Mouse (Mus musculus) hindbrain, embryonic 13.5 days (tissue): ENCODE results near the gene Macrod1. TPM values are rescaled to one million over a fixed set of nuclear protein-coding genes. Genes with fewer than 3 reads are reported as not detected.

ENCODE experiments used
- ATAC-seq: fragments of 200-750 bp; cut with Nextera tagmentation; 2 replicates; pipeline ENCODE4 v1.8.0; 2017; ENCODE audit warnings: moderate TSS enrichment; ENCODE audit not compliant: low FRiP score
- H3K27ac ChIP-seq: fragments of 300-500 bp; sonication (generic); 2 replicates; pipeline ENCODE4 v1.5.1; 2015; ENCODE audit warnings: inconsistent platforms, mild to moderate bottlenecking, moderate library complexity
- H3K27me3 ChIP-seq: fragments of 300-500 bp; sonication (generic); 2 replicates; pipeline ENCODE4 v1.6.1; 2015; ENCODE audit warnings: mild to moderate bottlenecking, inconsistent platforms
- H3K36me3 ChIP-seq: fragments of 300-500 bp; sonication (generic); 2 replicates; pipeline ENCODE4 v1.6.1; 2015; ENCODE audit warnings: mild to moderate bottlenecking, inconsistent platforms
- H3K4me1 ChIP-seq: fragments of 300-500 bp; sonication (generic); replicated peaks from 2 replicates; pipeline ENCODE4 v1.6.1; 2015; ENCODE audit warnings: inconsistent platforms
- H3K4me2 ChIP-seq: fragments of 300-500 bp; sonication (generic); 2 replicates; pipeline ENCODE4 v1.6.1; 2015; ENCODE audit warnings: inconsistent platforms, mild to moderate bottlenecking, moderate library complexity
- H3K4me3 ChIP-seq: fragments of 300-500 bp; sonication (generic); 2 replicates; pipeline ENCODE4 v1.5.1; 2015; ENCODE audit warnings: mild to moderate bottlenecking, inconsistent platforms
- H3K9ac ChIP-seq: fragments of 300-500 bp; sonication (generic); 2 replicates; pipeline ENCODE4 v1.6.1; 2015; ENCODE audit warnings: mild to moderate bottlenecking, inconsistent platforms
- H3K9me3 ChIP-seq: fragments of 300-500 bp; sonication (generic); 2 replicates; pipeline ENCODE4 v1.6.1; 2016; ENCODE audit warnings: inconsistent platforms
- WGBS: fragments of 180-500 bp; shearing (Covaris S2); methylation state at CpG from one replicate; pipeline ENCODE4 v1.1.7; 2015; 5-methylcytosine and 5-hydroxymethylcytosine counted together
- polyA plus RNA-seq: library from polyadenylated mRNA; unstranded; fragments of >200 nt; fragmentation: Nextera tagmentation; extraction: Ambion mirVana; gene quantifications from 2 replicates; pipeline ENCODE4 v1.2.1, GENCODE M21; 2015

The Macrod1 gene
- polyA plus RNA-seq, 1 experiment from 2014 or later: 5.3 TPM

GRCm38 (mm10) chr19:7185059-7185458, 128.4 kb downstream of the Macrod1 start:
- 0 out of 2 replicates have a peak, but pooled peaks have one; percentile 6 for ATAC-seq
- H3K27ac ChIP-seq: no peak overlapping the region
- peaks cover 84% of the 10 kb centered on the region for H3K27me3 ChIP-seq
- H3K9me3 ChIP-seq: no peaks in the 10 kb centered on the region
- no peaks in the 10 kb centered on the region for H3K36me3 ChIP-seq
- peaks cover 78% of the 10 kb centered on the region for H3K4me1 ChIP-seq
- 27% methylated on average over 4 of the region's 4 CpGs for WGBS
- H3K4me2 ChIP-seq: no peak overlapping the region
- no peak overlapping the region for H3K9ac ChIP-seq
- no peak overlapping the region for H3K4me3 ChIP-seq

DNA sequence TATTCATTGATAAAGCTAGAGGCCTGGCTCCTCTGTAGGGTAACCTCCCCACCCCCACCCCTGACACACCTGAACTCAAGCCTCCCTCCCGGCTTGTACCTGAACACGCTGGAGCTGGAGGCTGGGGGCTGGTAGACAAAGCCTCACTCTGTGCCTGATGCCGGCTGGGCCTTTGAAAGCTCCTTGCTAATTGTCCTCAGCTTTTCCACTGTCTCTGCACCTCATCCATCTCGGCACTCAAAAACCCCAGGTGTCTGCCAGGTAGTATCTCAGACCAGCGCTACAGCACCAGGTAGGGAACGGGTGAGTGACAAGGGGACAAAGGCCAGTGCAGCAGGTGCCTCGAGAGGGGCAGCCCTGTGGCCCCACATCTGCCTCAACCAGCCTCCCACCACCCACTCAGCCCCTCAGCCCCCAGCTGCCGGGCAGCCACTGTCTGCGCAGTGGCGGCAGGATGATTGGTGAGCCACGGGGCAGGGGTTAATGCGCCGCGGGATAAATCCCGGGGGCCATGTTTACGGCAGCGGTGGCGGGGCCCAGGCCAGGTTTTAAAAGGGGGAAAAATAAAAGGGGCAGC, 129.2 kb downstream of the Macrod1 start:
- Histone ChIP-seq H3K9me3 (no peaks in the 10 kb centered on the region), H3K4me1 (peaks cover 77% of the 10 kb centered on the region), H3K27ac (no peak overlapping the region), H3K4me3 (no peak overlapping the region), H3K4me2 (0 out of 2 replicates have a peak overlapping the region, but pooled peaks have one; percentile 14), H3K9ac (peak overlapping the region; percentile 56), H3K27me3 (peaks cover 80% of the 10 kb centered on the region), H3K36me3 (no peaks in the 10 kb centered on the region)
- WGBS: 4% methylated on average over 18 of the region's 18 CpGs
- ATAC-seq: no peak

GRCm38 (mm10) chr19:7187157-7187556, 130.5 kb downstream of the Macrod1 start:
- no peaks in the 10 kb centered on the region for H3K9me3 ChIP-seq
- no peaks in the 10 kb centered on the region for H3K36me3 ChIP-seq
- H3K4me1 ChIP-seq: peaks cover 80% of the 10 kb centered on the region
- ATAC-seq: no peak
- H3K27ac ChIP-seq: no peak overlapping the region
- H3K4me2 ChIP-seq: no peak overlapping the region
- H3K4me3 ChIP-seq: no peak overlapping the region
- 49% methylated on average over 5 of the region's 5 CpGs for WGBS
- 0 out of 2 replicates have a peak overlapping the region, but pooled peaks have one; percentile 5 for H3K9ac ChIP-seq
- peaks cover 71% of the 10 kb centered on the region for H3K27me3 ChIP-seq

GRCm38 (mm10) chr19:7189026-7189425, 132.4 kb downstream of the Macrod1 start:
- Histone ChIP-seq H3K4me2 (no peak overlapping the region), H3K4me1 (peaks cover 76% of the 10 kb centered on the region), H3K27me3 (peaks cover 68% of the 10 kb centered on the region), H3K9ac (no peak overlapping the region), H3K4me3 (no peak overlapping the region), H3K9me3 (no peaks in the 10 kb centered on the region), H3K27ac (no peak overlapping the region), H3K36me3 (no peaks in the 10 kb centered on the region)
- no peak for ATAC-seq
- WGBS: 84% methylated on average over 4 of the region's 4 CpGs

GRCm38 (mm10) chr19:7190986-7191385, 134.4 kb downstream of the Macrod1 start:
- Histone ChIP-seq H3K4me2 (no peak overlapping the region), H3K9ac (no peak overlapping the region), H3K4me3 (no peak overlapping the region), H3K36me3 (no peaks in the 10 kb centered on the region), H3K9me3 (no peaks in the 10 kb centered on the region), H3K27ac (no peak overlapping the region), H3K4me1 (peaks cover 62% of the 10 kb centered on the region), H3K27me3 (peaks cover 58% of the 10 kb centered on the region)
- no peak for ATAC-seq
- 27% methylated on average over 5 of the region's 5 CpGs for WGBS

- Histone ChIP-seq H3K36me3 (0 out of 2 replicates have a peak, but pooled peaks cover under 1% of the 10 kb centered on the region), H3K9ac (no peak overlapping the region), H3K4me2 (no peak overlapping the region), H3K27ac (no peak overlapping the region), H3K9me3 (no peaks in the 10 kb centered on the region), H3K4me3 (no peak overlapping the region), H3K27me3 (peaks cover 56% of the 10 kb centered on the region), H3K4me1 (peaks cover 63% of the 10 kb centered on the region)
- ATAC-seq: no peak
- WGBS: 44% methylated on average over 6 of the region's 6 CpGs
These were observed 135.0 kb downstream of the Macrod1 start for GRCm38 (mm10) chr19:7191639-7192038.

- Histone ChIP-seq H3K36me3 (peaks cover 8% of the 10 kb centered on the region), H3K4me3 (no peak overlapping the region), H3K27ac (no peak overlapping the region), H3K9ac (0 out of 2 replicates have a peak overlapping the region, but pooled peaks have one; percentile 13), H3K4me1 (peaks cover 59% of the 10 kb centered on the region), H3K27me3 (peaks cover 55% of the 10 kb centered on the region), H3K4me2 (no peak overlapping the region), H3K9me3 (no peaks in the 10 kb centered on the region)
- 18% methylated on average over 2 of the region's 2 CpGs for WGBS
- no peak for ATAC-seq
These were observed 136.0 kb downstream of the Macrod1 start for GRCm38 (mm10) chr19:7192561-7192967.

- Histone ChIP-seq H3K4me1 (peaks cover 37% of the 10 kb centered on the region), H3K27me3 (peaks cover 27% of the 10 kb centered on the region), H3K27ac (no peak overlapping the region), H3K4me2 (no peak overlapping the region), H3K9ac (0 out of 2 replicates have a peak overlapping the region, but pooled peaks have one; percentile 35), H3K36me3 (peaks cover 43% of the 10 kb centered on the region), H3K9me3 (no peaks in the 10 kb centered on the region), H3K4me3 (no peak overlapping the region)
- 18% methylated on average over 33 of the region's 33 CpGs for WGBS
- ATAC-seq: 0 out of 2 replicates have a peak, but pooled peaks have one; percentile 24
These were observed 139.5 kb downstream of the Macrod1 start for GRCm38 (mm10) chr19:7195900-7196728.

DNA sequence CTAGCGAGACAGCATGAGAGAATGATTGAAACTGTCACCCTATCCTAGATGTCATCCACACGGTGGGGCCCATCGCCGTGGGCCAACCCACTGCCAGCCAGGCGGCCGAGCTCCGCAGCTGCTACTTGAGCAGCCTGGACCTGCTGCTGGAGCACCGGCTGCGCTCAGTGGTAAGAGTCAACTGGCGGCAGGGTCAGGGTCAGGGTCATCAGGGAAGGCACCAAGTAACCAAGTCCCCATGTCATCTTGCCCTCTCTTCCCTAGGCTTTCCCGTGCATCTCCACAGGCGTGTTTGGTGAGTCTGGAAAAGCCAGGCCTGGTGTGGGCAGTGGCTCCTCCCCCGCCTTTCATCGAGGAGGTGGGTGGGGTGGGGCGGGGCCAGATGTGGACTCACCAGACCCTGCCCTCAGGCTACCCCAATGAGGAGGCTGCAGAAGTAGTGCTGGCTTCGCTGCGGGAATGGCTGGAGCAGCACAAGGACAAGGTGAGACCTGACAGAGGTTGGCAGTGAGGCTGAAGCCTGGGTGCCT, 140.2 kb downstream of the Macrod1 start:
- peaks cover 49% of the 10 kb centered on the region for H3K36me3 ChIP-seq
- peak; percentile 9; the same call in 1 of the 2 replicates for ATAC-seq
- H3K9me3 ChIP-seq: no peaks in the 10 kb centered on the region
- no peak overlapping the region for H3K4me2 ChIP-seq
- no peak overlapping the region for H3K27ac ChIP-seq
- peaks cover 30% of the 10 kb centered on the region for H3K4me1 ChIP-seq
- 13% methylated on average over 17 of the region's 17 CpGs for WGBS
- peaks cover 27% of the 10 kb centered on the region for H3K27me3 ChIP-seq
- peak overlapping the region; percentile 35; the same call in 1 of the 2 replicates for H3K9ac ChIP-seq
- H3K4me3 ChIP-seq: no peak overlapping the region

DNA sequence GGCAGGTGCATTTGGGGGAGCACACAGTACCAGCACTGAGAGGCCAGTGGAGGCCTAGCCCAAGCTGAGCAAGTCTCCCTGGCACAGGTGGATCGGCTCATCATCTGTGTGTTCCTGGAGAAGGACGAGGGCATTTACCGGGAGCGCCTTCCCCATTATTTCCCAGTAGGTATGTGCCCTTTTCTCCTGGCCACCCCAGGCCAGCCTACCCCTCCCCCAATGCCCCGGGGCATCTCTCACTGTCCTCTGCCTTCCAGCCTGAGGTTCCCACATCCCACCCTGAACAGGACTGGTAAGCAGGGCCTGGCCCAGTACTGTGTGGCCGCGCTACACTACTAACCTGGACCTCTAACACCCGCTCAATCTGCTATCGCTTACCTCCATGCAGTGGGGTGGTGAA, 140.8 kb downstream of the Macrod1 start:
- peak; percentile 18; the same call in 1 of the 2 replicates for ATAC-seq
- 85% methylated on average over 9 of the region's 9 CpGs for WGBS
- Histone ChIP-seq H3K9me3 (no peaks in the 10 kb centered on the region), H3K4me1 (peaks cover 27% of the 10 kb centered on the region), H3K9ac (no peak overlapping the region; the same call in none of the 2 replicates), H3K36me3 (peaks cover 53% of the 10 kb centered on the region), H3K4me2 (no peak overlapping the region), H3K4me3 (no peak overlapping the region), H3K27me3 (peaks cover 27% of the 10 kb centered on the region), H3K27ac (no peak overlapping the region)

DNA sequence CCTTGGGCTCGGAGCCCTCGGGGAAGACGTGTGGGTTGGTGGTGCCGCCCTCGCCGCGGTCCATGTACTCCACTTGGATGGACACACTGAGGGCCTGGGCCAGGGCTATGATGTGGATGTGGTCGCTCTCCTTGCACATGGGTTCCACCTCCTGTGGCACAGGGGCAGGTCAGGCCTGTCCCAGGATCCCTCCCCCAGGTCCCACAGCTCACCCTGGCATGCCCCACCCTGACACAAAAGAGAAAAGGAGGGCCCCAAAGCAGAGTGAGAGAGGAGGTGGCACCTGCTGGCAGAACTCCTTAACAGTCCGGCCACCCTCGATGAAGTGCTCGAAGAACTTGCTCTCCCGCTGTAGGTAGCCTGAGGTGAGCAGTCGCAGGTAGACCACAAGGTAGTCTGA, 142.5 kb downstream of the Macrod1 start:
- H3K4me1 ChIP-seq: peaks cover 31% of the 10 kb centered on the region
- no peak overlapping the region for H3K9ac ChIP-seq
- WGBS: 94% methylated on average over 13 of the region's 13 CpGs
- no peak overlapping the region for H3K4me3 ChIP-seq
- H3K9me3 ChIP-seq: no peaks in the 10 kb centered on the region
- H3K27me3 ChIP-seq: peaks cover 15% of the 10 kb centered on the region
- no peak overlapping the region for H3K4me2 ChIP-seq
- no peak overlapping the region for H3K27ac ChIP-seq
- no peak for ATAC-seq
- peaks cover 69% of the 10 kb centered on the region for H3K36me3 ChIP-seq

GRCm38 (mm10) chr19:7200427-7200826, 143.8 kb downstream of the Macrod1 start:
- Histone ChIP-seq H3K27me3 (peaks cover 12% of the 10 kb centered on the region), H3K4me1 (peaks cover 45% of the 10 kb centered on the region), H3K9ac (no peak overlapping the region), H3K4me2 (no peak overlapping the region), H3K27ac (no peak overlapping the region), H3K36me3 (peaks cover 72% of the 10 kb centered on the region), H3K9me3 (no peaks in the 10 kb centered on the region), H3K4me3 (no peak overlapping the region)
- 67% methylated on average over 1 of the region's 1 CpGs for WGBS
- ATAC-seq: no peak
